Mouse (Mus musculus) CH12.LX (cell line): Measurements from ENCODE around the gene Aspn. TPM values are rescaled to one million over a fixed set of nuclear protein-coding genes. Genes with fewer than 3 reads are reported as not detected.

Experiments
- polyA plus RNA-seq: library from polyadenylated mRNA; unstranded; fragments of >175 nt; gene quantifications from 2 replicates; pipeline ENCODE4 v1.2.1, GENCODE M21; 2012; ENCODE audit warnings: low read depth; ENCODE audit not compliant: insufficient read length
- total RNA-seq, 2 experiments: library from RNA; depleted of rRNA; stranded (reverse); fragments of 300-350 nt in 1 of 2; fragments of >200 nt in 1 of 2; gene quantifications; 2 replicates each; pipeline ENCODE4 v1.2.3; 2012 to 2014

The Aspn gene
- total and polyA plus RNA-seq, 3 experiments, result 0.23 TPM; not detected in 2

Other genes with a start within 250 kb of the Aspn start
- gene Fgd3, start 224.1 kb upstream of the Aspn start, total RNA-seq (2012; rRNA removed), result 13.6 and 16.1 TPM in 2 replicates
- gene Fgd3, start 224.1 kb upstream of the Aspn start, total RNA-seq (2014; rRNA removed), result 8.7 and 9.5 TPM in 2 replicates
- gene Fgd3, start 224.1 kb upstream of the Aspn start, polyA plus RNA-seq, result 14.5 and 15.9 TPM in 2 replicates
- 21.0 and 21.3 TPM in 2 replicates for gene Bicd2, start 202.9 kb upstream of the Aspn start, total RNA-seq (2012; rRNA removed)
- 16.9 and 18.0 TPM in 2 replicates for gene Bicd2, start 202.9 kb upstream of the Aspn start, total RNA-seq (2014; rRNA removed)
- gene Bicd2, start 202.9 kb upstream of the Aspn start, polyA plus RNA-seq, result 26.5 and 27.0 TPM in 2 replicates
- gene Ippk, start 123.2 kb upstream of the Aspn start, total RNA-seq (2012; rRNA removed), result 8.7 and 11.4 TPM in 2 replicates
- gene Ippk, start 123.2 kb upstream of the Aspn start, total RNA-seq (2014; rRNA removed), result 21.5 and 23.6 TPM in 2 replicates
- gene Ippk, start 123.2 kb upstream of the Aspn start, polyA plus RNA-seq, result 9.0 and 10.3 TPM in 2 replicates
- gene Tes3-ps, start 51.1 kb upstream of the Aspn start, total RNA-seq (2012; rRNA removed), result 0.25 TPM in 2 replicates
- gene Tes3-ps, start 51.1 kb upstream of the Aspn start, total RNA-seq (2014; rRNA removed), result 2.3 and 2.5 TPM in 2 replicates
- gene Tes3-ps, start 51.1 kb upstream of the Aspn start, polyA plus RNA-seq, result 1.6 and 1.7 TPM in 2 replicates
- gene Ecm2, start 39.6 kb upstream of the Aspn start, total RNA-seq (2012; rRNA removed), result under 0.01 and 0.04 TPM in 2 replicates
- gene Ecm2, start 39.6 kb upstream of the Aspn start, total RNA-seq (2014; rRNA removed), result not detected in 2 replicates
- gene Ecm2, start 39.6 kb upstream of the Aspn start, polyA plus RNA-seq, result 0.08 and 0.14 TPM in 2 replicates
- gene Omd, start 38.0 kb downstream of the Aspn start, total RNA-seq (2012; rRNA removed), result not detected in 2 replicates
- gene Omd, start 38.0 kb downstream of the Aspn start, total RNA-seq (2014; rRNA removed), result not detected in 2 replicates
- 0.25 and 0.37 TPM in 2 replicates for gene Omd, start 38.0 kb downstream of the Aspn start, polyA plus RNA-seq
- not detected in 2 replicates for gene Ogn, start 63.6 kb downstream of the Aspn start, total RNA-seq (2012; rRNA removed)
- gene Ogn, start 63.6 kb downstream of the Aspn start, total RNA-seq (2014; rRNA removed), result not detected in 2 replicates
- not detected in 2 replicates for gene Ogn, start 63.6 kb downstream of the Aspn start, polyA plus RNA-seq
- 11.2 and 14.9 TPM in 2 replicates for gene Cenpp, start 108.3 kb downstream of the Aspn start, total RNA-seq (2012; rRNA removed)
- 35.3 and 41.8 TPM in 2 replicates for gene Cenpp, start 108.3 kb downstream of the Aspn start, total RNA-seq (2014; rRNA removed)
- 10.7 and 11.8 TPM in 2 replicates for gene Cenpp, start 108.3 kb downstream of the Aspn start, polyA plus RNA-seq
- gene Nol8, start 108.6 kb downstream of the Aspn start, total RNA-seq (2012; rRNA removed), result 14.9 and 24.0 TPM in 2 replicates
- gene Nol8, start 108.6 kb downstream of the Aspn start, total RNA-seq (2014; rRNA removed), result 33.4 and 40.1 TPM in 2 replicates
- 32.8 and 36.7 TPM in 2 replicates for gene Nol8, start 108.6 kb downstream of the Aspn start, polyA plus RNA-seq
- gene Iars, start 137.7 kb downstream of the Aspn start, total RNA-seq (2012; rRNA removed), result 100 and 141 TPM in 2 replicates
- 81.6 and 88.2 TPM in 2 replicates for gene Iars, start 137.7 kb downstream of the Aspn start, total RNA-seq (2014; rRNA removed)
- 148 and 160 TPM in 2 replicates for gene Iars, start 137.7 kb downstream of the Aspn start, polyA plus RNA-seq